Comparison of ENCODE assay signal across 8 mouse cellular contexts in the genomic region with DNA sequence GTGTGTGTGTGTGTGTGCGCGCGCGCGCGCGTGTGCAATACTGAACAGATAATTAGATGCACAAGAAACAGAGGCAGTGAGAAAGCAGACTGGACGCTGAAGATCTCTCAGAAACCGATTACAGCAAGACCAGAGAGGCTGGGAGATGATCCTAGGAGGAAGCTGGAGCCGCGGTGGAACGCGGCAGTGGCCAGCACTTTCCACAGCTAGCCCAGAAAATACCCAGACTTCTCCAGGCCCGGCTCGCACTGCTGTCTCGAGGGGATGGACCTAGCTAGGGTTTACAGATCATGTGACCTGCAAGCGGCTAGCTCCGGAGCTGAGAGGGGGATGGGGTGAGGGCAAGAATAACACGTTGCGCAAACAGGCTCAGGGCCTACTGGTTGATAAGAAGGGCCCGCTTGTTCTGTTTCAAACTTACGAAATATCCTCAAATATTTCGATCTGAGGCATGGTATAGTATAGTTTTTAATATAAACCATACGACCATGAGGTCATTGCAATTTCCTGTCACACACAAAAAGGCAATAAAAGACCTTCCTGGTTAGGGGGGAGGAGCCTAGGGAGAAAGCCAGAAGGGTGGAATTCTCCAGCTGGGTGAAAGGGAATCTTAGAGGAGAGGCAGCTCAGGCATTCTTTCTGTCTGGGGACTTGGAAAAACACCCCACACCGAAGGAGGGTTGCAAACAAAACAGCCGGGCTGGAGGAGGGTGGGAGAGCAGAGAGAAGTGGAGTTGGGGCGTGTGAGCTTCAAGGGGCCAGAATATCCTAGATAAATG. TPM values are rescaled to one million over a fixed set of nuclear protein-coding genes. Genes with fewer than 3 reads are reported as not detected.
A peak's percentile ranks its signal among the peaks of the same experiment; 100 is the strongest.
DNase-seq lines count a peak whose midpoint lies in the region; ATAC-seq lines count a peak whose summit lies in the region.

No protein-coding gene starts in this region.

- no peaks in the 10 kb centered on the region for H3K9me3 ChIP-seq in midbrain, embryonic 10.5 days (replicated peaks)

- H3K27me3 ChIP-seq in midbrain, embryonic 10.5 days (ENCODE audit: low read depth, poor library complexity, severe bottlenecking) = no peaks in the 10 kb centered on the region

- intact Hi-C loops in left cerebral cortex, postnatal 4 days (cut with DNase I) = loop anchor here (5.0 kb wide), 1 partner anchor 32 kb away; no protein-coding TSS in a partner anchor

- peak; percentile 67 to 74 for DNase-seq in adrenal gland, adult 18-20 months (ENCODE audit: low spot score in 2 of 2)
- DNase-seq in embryo, embryonic 10.5 days (ENCODE audit: low spot score) = peak; percentile 94
- DNase-seq in gastrocnemius, postnatal 10 days = peak; percentile 77
- peak; percentile 95 for DNase-seq in hindlimb bud, embryonic 11.5 days (ENCODE audit: extremely low spot score, low read depth, low spot score)
- peak; percentile 86 for DNase-seq in left cerebral cortex, postnatal 4 days
- peak; percentile 92 for DNase-seq in midbrain, embryonic 10.5 days (ENCODE audit: low spot score)
- peak; percentile 96 for DNase-seq in skeletal muscle tissue, adult 2 months (ENCODE audit: low read depth, low spot score)

- peak overlapping the region; percentile 54 for H3K4me3 ChIP-seq in midbrain, embryonic 10.5 days

- H3K36me3 ChIP-seq in midbrain, embryonic 10.5 days = no peaks in the 10 kb centered on the region

- peak overlapping the region; percentile 97 for H3K27ac ChIP-seq in midbrain, embryonic 10.5 days (replicated peaks)

- WGBS in midbrain, embryonic 10.5 days = under 1% methylated on average over 27 of the region's 27 CpGs

- H3K4me1 ChIP-seq in midbrain, embryonic 10.5 days = peaks cover 42% of the 10 kb centered on the region

- ATAC-seq in inflammation-experienced regulatory T-cells, adult 6 months = no peak

RNA-seq across cellular contexts. Expression of a gene that starts 22.1 kb away (rescaled TPM):
- total RNA-seq in adrenal gland, adult 18-20 months (2021) = 100 to 1,000 TPM; 376 to 378 TPM
- 100 to 1,000 TPM; 563 to 619 TPM for total RNA-seq in gastrocnemius, postnatal 10 days (2021)
- total RNA-seq in left cerebral cortex, postnatal 4 days (2021) = 100 to 1,000 TPM; 392 to 399 TPM
- polyA plus RNA-seq in midbrain, embryonic 10.5 days (2016; fragmentation: Nextera tagmentation; extraction: Ambion mirVana) = 605 and 682 TPM in 2 replicates
- 1 to 10 TPM; 2.2 to 8.3 (median 2.5) TPM for polyA plus RNA-seq in inflammation-experienced regulatory T-cells, adult 6 months (2017; shearing (Covaris generic))
